Mouse (Mus musculus): ENCODE measurements around the gene Zfp605.

GRCm38 (mm10) chr5:110106140-110106871 lies 3.6 kb upstream of the Zfp605 start:
- TF ChIP-seq POLR2A (IDR thresholded peaks at IDR 0.05; ENCODE audit: low read depth, low read length) (no peak), CTCF (IDR thresholded peaks at IDR 0.05; ENCODE audit: extremely low read depth, insufficient read length, insufficient replicate concordance, low read depth, low read length) (no peak)
